Mouse (Mus musculus): Measurements from ENCODE around the gene Rchy1. TPM values are rescaled to one million over a fixed set of nuclear protein-coding genes. Genes with fewer than 3 reads are reported as not detected.

Gene Rchy1
- polyA plus RNA-seq (2012; rRNA removed; ENCODE audit: low replicate concordance) = 23.8 and 31.7 TPM in 2 replicates

DNA sequence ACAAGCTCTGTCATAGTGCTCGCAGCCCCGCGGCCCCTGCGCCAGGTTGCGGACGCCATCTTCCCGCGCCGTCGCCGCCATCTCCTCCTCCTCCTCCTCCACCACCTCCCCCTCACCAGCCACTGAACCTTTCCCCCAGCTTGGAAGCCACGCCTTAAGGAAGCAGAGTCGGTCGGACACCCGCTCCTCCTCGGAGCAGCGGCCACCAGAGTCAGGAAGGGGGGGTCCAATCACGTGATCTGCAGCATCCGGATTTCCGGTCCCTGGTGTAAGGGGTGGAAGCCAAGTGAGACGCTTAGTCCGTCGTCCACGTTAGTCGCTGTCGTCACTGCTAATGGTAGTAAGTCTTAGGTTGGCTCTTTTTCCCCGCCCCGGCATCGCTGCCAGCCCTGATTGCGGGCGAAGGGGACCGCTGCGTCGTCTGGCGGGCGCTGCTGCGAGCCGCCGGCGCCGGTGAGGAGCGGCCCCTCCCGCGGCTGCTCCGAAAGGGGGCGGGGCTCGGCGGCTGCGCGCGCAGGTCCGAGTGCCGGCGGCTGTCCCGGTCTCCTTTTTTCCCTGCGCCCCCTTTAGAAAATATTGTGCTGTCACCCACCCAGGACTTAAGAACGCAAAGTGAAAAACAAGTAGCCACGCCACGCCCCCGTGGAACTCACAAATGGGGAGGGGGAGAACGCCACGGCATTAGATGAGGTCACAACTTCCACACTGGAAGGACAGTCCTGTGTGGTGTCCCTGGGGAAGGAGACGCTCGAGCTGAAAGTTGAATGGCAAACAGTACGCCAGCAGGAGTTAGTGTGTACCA is at the start of gene Rchy1:
Gene Rchy1 (minus strand): TSS at position 430 of the 802 bp plus-strand sequence.

GRCm38 (mm10) chr5:91987236-91987635 is 24.4 kb upstream of the Rchy1 start, which contains the start of gene Odaph:
Gene Odaph (plus strand): TSS chr5:91987475.

Other genes with a start within 250 kb of the Rchy1 start
- not detected in 2 replicates for gene Odaph, start 24.4 kb upstream of the Rchy1 start, polyA plus RNA-seq (2012; rRNA removed; ENCODE audit: low replicate concordance)
- 2.2 and 3.9 TPM in 2 replicates for gene Cdkl2, start 80.8 kb upstream of the Rchy1 start, polyA plus RNA-seq (2012; rRNA removed; ENCODE audit: low replicate concordance)
- 29.8 and 37.2 TPM in 2 replicates for gene G3bp2, start 120.7 kb upstream of the Rchy1 start, polyA plus RNA-seq (2012; rRNA removed; ENCODE audit: low replicate concordance)
- 37.3 and 39.9 TPM in 2 replicates for gene Uso1, start 174.9 kb upstream of the Rchy1 start, polyA plus RNA-seq (2012; rRNA removed; ENCODE audit: low replicate concordance)